Mouse (Mus musculus): ENCODE measurements at regions not wholly inside any gene's neighbourhood (a gene's known extent, or its start where the extent isn't known, plus 50 kb on each side); places are given as distances from the start of the nearest gene placed in this dataset.

- DNase-seq (ENCODE audit: low spot score): no peak
These were observed 291.2 kb upstream of the Manea start for GRCm38 (mm10) chr4:26637859-26638258.

GRCm38 (mm10) chr4:26630553-26631206 is 284.0 kb upstream of the Manea start:
- no peak for DNase-seq (ENCODE audit: low spot score)

GRCm38 (mm10) chr4:26629710-26630109 is 283.0 kb upstream of the Manea start:
- no peak for DNase-seq (ENCODE audit: low spot score)

- no peak for DNase-seq (ENCODE audit: low spot score)
These were observed 281.1 kb upstream of the Manea start for GRCm38 (mm10) chr4:26627744-26628143.

- no peak for DNase-seq (ENCODE audit: low spot score)
These were observed 242.6 kb upstream of the Manea start for GRCm38 (mm10) chr4:26589081-26589869.

- no peak for DNase-seq (ENCODE audit: low spot score)
These were observed 209.0 kb upstream of the Manea start for GRCm38 (mm10) chr4:26555690-26556089.

GRCm38 (mm10) chr4:26543833-26544232 is 197.1 kb upstream of the Manea start:
- peak; percentile 32 for DNase-seq (ENCODE audit: low spot score)

- no peak for DNase-seq (ENCODE audit: low spot score)
These were observed 195.8 kb upstream of the Manea start for GRCm38 (mm10) chr4:26542511-26542910.

- DNase-seq (ENCODE audit: low spot score): no peak
These were observed 161.3 kb upstream of the Manea start for GRCm38 (mm10) chr4:26508004-26508403.

- no peak for DNase-seq (ENCODE audit: low spot score)
These were observed 147.6 kb upstream of the Manea start for GRCm38 (mm10) chr4:26494262-26494661.

GRCm38 (mm10) chr4:26474913-26475312 is 128.2 kb upstream of the Manea start:
- DNase-seq (ENCODE audit: low spot score): no peak

- DNase-seq (ENCODE audit: low spot score): no peak
These were observed 94.8 kb upstream of the Manea start for GRCm38 (mm10) chr4:26441533-26441932.

GRCm38 (mm10) chr4:26422084-26422483 is 75.4 kb upstream of the Manea start:
- DNase-seq (ENCODE audit: low spot score): no peak

- DNase-seq (ENCODE audit: low spot score): no peak
These were observed 57.6 kb upstream of the Manea start for GRCm38 (mm10) chr4:26404266-26404665.

- DNase-seq (ENCODE audit: low spot score): no peak
These were observed 55.5 kb upstream of the Manea start for GRCm38 (mm10) chr4:26402213-26402612.

Measured in MN1 (cell line).